17 mouse cellular contexts compared by ENCODE assay signal in the genomic region with DNA sequence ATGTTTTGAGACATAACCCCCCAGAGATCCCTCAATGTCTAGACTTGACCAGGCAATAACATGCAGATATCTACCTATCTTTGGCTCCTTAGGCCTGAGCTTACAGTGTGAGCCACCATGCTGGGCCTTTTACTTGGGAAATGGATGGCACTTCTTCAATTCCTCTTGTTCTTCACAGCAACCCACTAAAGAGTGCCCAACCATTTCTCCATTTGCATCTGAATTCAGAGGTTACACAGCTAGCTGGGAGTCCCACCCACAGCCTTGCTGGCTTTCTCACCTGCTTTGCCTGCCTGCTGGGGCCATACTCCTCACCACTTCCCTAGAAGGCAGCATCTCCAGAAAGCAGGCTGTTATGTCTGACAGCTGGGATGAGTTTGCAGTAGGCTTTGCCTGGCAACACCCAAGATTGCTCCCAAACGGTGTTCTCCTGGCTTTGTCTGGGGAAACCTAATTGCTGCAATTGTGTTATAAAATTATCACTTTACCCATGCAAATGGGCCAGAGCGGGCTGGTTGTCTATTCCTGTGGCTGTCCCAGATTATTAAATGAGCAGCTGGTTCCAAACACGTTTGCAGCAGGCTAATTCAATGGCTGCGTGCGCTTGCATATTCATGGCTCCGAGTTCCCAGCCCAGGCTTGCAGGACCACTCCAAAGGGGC.
DNase-seq lines count a peak whose midpoint lies in the region; ATAC-seq and TF ChIP-seq lines count a peak whose summit lies in the region.
"Had no signal": no experiment of that assay in that cellular context is flagged by ENCODE, and none has a peak within 500 bp of the region (broad histone marks: within the 10 kb centered on the region; RNA-seq: fewer than 3 reads in every experiment).

No protein-coding gene starts in this region.

- no peak overlapping the region for H3K4me3 ChIP-seq in forebrain, embryonic 13.5 days
- H3K4me3 ChIP-seq in forebrain, embryonic 10.5 days = no peak overlapping the region
- H3K4me3 ChIP-seq in midbrain, embryonic 11.5 days (ENCODE audit: low read depth, low read length) = no peak overlapping the region
- H3K4me3 ChIP-seq in midbrain, embryonic 10.5 days = no peak overlapping the region
- no peak overlapping the region for H3K4me3 ChIP-seq in forebrain, postnatal 0 days (ENCODE audit: low read depth, low read length)
- H3K4me3 ChIP-seq in kidney, adult 2 months (ENCODE audit: insufficient read depth, low read depth, low read length) = no peak overlapping the region
- H3K4me3 ChIP-seq: embryonic facial prominence, embryonic 13.5 days; heart, embryonic 10.5 days; kidney, embryonic 15.5 days; left cerebral cortex, adult 2 months; stomach, embryonic 15.5 days had no signal

- peak overlapping the region; percentile 57 for H3K27ac ChIP-seq in forebrain, embryonic 13.5 days
- no peak overlapping the region for H3K27ac ChIP-seq in forebrain, embryonic 10.5 days
- no peak overlapping the region for H3K27ac ChIP-seq in midbrain, embryonic 11.5 days (ENCODE audit: low read depth, low read length)
- no peak overlapping the region for H3K27ac ChIP-seq in midbrain, embryonic 10.5 days (replicated peaks)
- no peak overlapping the region for H3K27ac ChIP-seq in forebrain, postnatal 0 days (ENCODE audit: low read depth, low read length)
- H3K27ac ChIP-seq in kidney, adult 2 months (ENCODE audit: insufficient read depth, low read depth, low read length) = no peak overlapping the region
- H3K27ac ChIP-seq: embryonic facial prominence, embryonic 13.5 days; heart, embryonic 10.5 days; kidney, embryonic 15.5 days; left cerebral cortex, adult 2 months; stomach, embryonic 15.5 days had no signal

- no peaks in the 10 kb centered on the region for H3K27me3 ChIP-seq in forebrain, embryonic 13.5 days
- no peaks in the 10 kb centered on the region for H3K27me3 ChIP-seq in forebrain, embryonic 10.5 days (ENCODE audit: poor library complexity, severe bottlenecking)
- no peaks in the 10 kb centered on the region for H3K27me3 ChIP-seq in midbrain, embryonic 11.5 days (ENCODE audit: control insufficient read depth, insufficient read depth, low read length)
- no peaks in the 10 kb centered on the region for H3K27me3 ChIP-seq in midbrain, embryonic 10.5 days (ENCODE audit: low read depth, poor library complexity, severe bottlenecking)
- H3K27me3 ChIP-seq in forebrain, postnatal 0 days (ENCODE audit: insufficient read depth, low read length) = no peaks in the 10 kb centered on the region
- H3K27me3 ChIP-seq in kidney, adult 2 months (replicated peaks; ENCODE audit: control insufficient read depth, insufficient read depth, low read length) = no peaks in the 10 kb centered on the region
- H3K27me3 ChIP-seq: embryonic facial prominence, embryonic 13.5 days; kidney, embryonic 15.5 days; stomach, embryonic 15.5 days had no signal

- ATAC-seq in forebrain, embryonic 13.5 days = peak; percentile 81
- peak; percentile 40; the same call in 1 of the 2 replicates for ATAC-seq in midbrain, embryonic 11.5 days (ENCODE audit: low FRiP score)
- ATAC-seq in forebrain, postnatal 0 days = peak; percentile 77
- ATAC-seq: inflammation-experienced regulatory T-cells, adult 6 months had no signal

- peaks cover 16% of the 10 kb centered on the region for H3K4me1 ChIP-seq in forebrain, embryonic 13.5 days
- no peaks in the 10 kb centered on the region for H3K4me1 ChIP-seq in forebrain, embryonic 10.5 days
- H3K4me1 ChIP-seq in midbrain, embryonic 11.5 days (ENCODE audit: control insufficient read depth, insufficient read depth, low read length) = no peaks in the 10 kb centered on the region
- no peaks in the 10 kb centered on the region for H3K4me1 ChIP-seq in midbrain, embryonic 10.5 days
- H3K4me1 ChIP-seq in forebrain, postnatal 0 days (ENCODE audit: insufficient read depth) = peaks cover 6% of the 10 kb centered on the region; the same call in 1 of the 2 replicates
- no peaks in the 10 kb centered on the region for H3K4me1 ChIP-seq in kidney, adult 2 months (ENCODE audit: control insufficient read depth, insufficient read depth, low read length)
- H3K4me1 ChIP-seq: embryonic facial prominence, embryonic 13.5 days; heart, embryonic 10.5 days; stomach, embryonic 15.5 days had no signal

- TF ChIP-seq CTCF in forebrain, postnatal 0 days (IDR thresholded peaks at IDR 0.05; ENCODE audit: low read depth) = no peak
- no peak for TF ChIP-seq CTCF in kidney, adult 2 months (conservative IDR thresholded peaks at IDR 0.05; ENCODE audit: insufficient read depth, insufficient read length, low read depth, low read length)

- no peak overlapping the region for H3K4me2 ChIP-seq in forebrain, embryonic 13.5 days
- no peak overlapping the region for H3K4me2 ChIP-seq in midbrain, embryonic 11.5 days
- no peak overlapping the region for H3K4me2 ChIP-seq in forebrain, postnatal 0 days (ENCODE audit: low read depth)
- H3K4me2 ChIP-seq: embryonic facial prominence, embryonic 13.5 days; kidney, embryonic 15.5 days; lung, embryonic 14.5 days; stomach, embryonic 15.5 days had no signal

- no peak overlapping the region for H3K9ac ChIP-seq in forebrain, embryonic 13.5 days
- H3K9ac ChIP-seq in midbrain, embryonic 11.5 days (ENCODE audit: low read length) = no peak overlapping the region
- H3K9ac ChIP-seq in forebrain, postnatal 0 days = no peak overlapping the region
- H3K9ac ChIP-seq: embryonic facial prominence, embryonic 13.5 days; kidney, embryonic 15.5 days; lung, embryonic 14.5 days; stomach, embryonic 15.5 days had no signal

- no peaks in the 10 kb centered on the region for H3K36me3 ChIP-seq in forebrain, embryonic 13.5 days (ENCODE audit: poor library complexity, severe bottlenecking)
- H3K36me3 ChIP-seq in forebrain, embryonic 10.5 days (replicated peaks) = no peaks in the 10 kb centered on the region
- H3K36me3 ChIP-seq in midbrain, embryonic 11.5 days (ENCODE audit: control insufficient read depth, insufficient read depth, low read length) = no peaks in the 10 kb centered on the region
- no peaks in the 10 kb centered on the region for H3K36me3 ChIP-seq in midbrain, embryonic 10.5 days
- H3K36me3 ChIP-seq in forebrain, postnatal 0 days (ENCODE audit: insufficient read depth) = no peaks in the 10 kb centered on the region
- no peaks in the 10 kb centered on the region for H3K36me3 ChIP-seq in kidney, adult 2 months (ENCODE audit: control insufficient read depth, insufficient read depth, low read length)
- H3K36me3 ChIP-seq: embryonic facial prominence, embryonic 13.5 days; heart, embryonic 10.5 days; kidney, embryonic 15.5 days; stomach, embryonic 15.5 days had no signal

- H3K9me3 ChIP-seq in forebrain, embryonic 13.5 days (replicated peaks) = no peaks in the 10 kb centered on the region
- no peaks in the 10 kb centered on the region for H3K9me3 ChIP-seq in forebrain, embryonic 10.5 days
- H3K9me3 ChIP-seq in midbrain, embryonic 11.5 days (ENCODE audit: control insufficient read depth, low read length) = no peaks in the 10 kb centered on the region
- no peaks in the 10 kb centered on the region for H3K9me3 ChIP-seq in midbrain, embryonic 10.5 days (replicated peaks)
- no peaks in the 10 kb centered on the region for H3K9me3 ChIP-seq in forebrain, postnatal 0 days (ENCODE audit: low read length)
- H3K9me3 ChIP-seq: embryonic facial prominence, embryonic 13.5 days; heart, embryonic 10.5 days; kidney, embryonic 15.5 days; stomach, embryonic 15.5 days had no signal

- no peak for TF ChIP-seq POLR2A in kidney, adult 2 months (IDR thresholded peaks at IDR 0.05; ENCODE audit: low read depth, low read length)

- WGBS in forebrain, embryonic 13.5 days = 57% methylated on average over 6 of the region's 6 CpGs
- WGBS in forebrain, embryonic 10.5 days = 70% methylated on average over 6 of the region's 6 CpGs
- 63% methylated on average over 6 of the region's 6 CpGs for WGBS in midbrain, embryonic 11.5 days
- 67% methylated on average over 6 of the region's 6 CpGs for WGBS in midbrain, embryonic 10.5 days
- WGBS in forebrain, postnatal 0 days = 23% methylated on average over 6 of the region's 6 CpGs
- 30% methylated on average over 6 of the region's 6 CpGs for WGBS in kidney, adult 2 months

- DNase-seq in forebrain, embryonic 10.5 days (ENCODE audit: extremely low spot score, low spot score) = no peak
- no peak for DNase-seq in midbrain, embryonic 11.5 days (ENCODE audit: low spot score, missing footprints)
- DNase-seq in midbrain, embryonic 10.5 days (ENCODE audit: low spot score) = no peak
- peak; percentile 44 for DNase-seq in forebrain, postnatal 0 days
- peak; percentile 18 to 38 for DNase-seq in right cerebral cortex, postnatal 36 days (ENCODE audit: low spot score in 2 of 2)
- no peak for DNase-seq in kidney, adult 2 months
- DNase-seq in lung, postnatal 14 days = no peak
- DNase-seq: adrenal gland, postnatal 14 days; lung, embryonic 14.5 days; thymus, postnatal 36 days had no signal

Comparison
In these comparisons a context has a peak if more than half of its experiments do, and no peak if none do; other contexts are left out.
1. DNase-seq: peak in forebrain, postnatal 0 days (single experiment) and right cerebral cortex, postnatal 36 days (2 of 2); none in forebrain, embryonic 10.5 days (single experiment), midbrain, embryonic 11.5 days (single experiment), midbrain, embryonic 10.5 days (single experiment), kidney, adult 2 months (single experiment) and lung, postnatal 14 days (single experiment).
2. Peak in every context shown above with its lines, with median percentiles within 50 percentile points of each other: ATAC-seq.